Mouse (Mus musculus) embryonic facial prominence, embryonic 12.5 days (tissue): ENCODE results near the gene Serhl. TPM values are rescaled to one million over a fixed set of nuclear protein-coding genes. Genes with fewer than 3 reads are reported as not detected.
A peak's percentile ranks its signal among the peaks of the same experiment; 100 is the strongest.

ENCODE experiments used
- ATAC-seq: fragments of 200-750 bp; cut with Nextera tagmentation; 2 replicates; pipeline ENCODE4 v1.8.0; 2017; ENCODE audit not compliant: insufficient number of reproducible peaks, insufficient read depth, low FRiP score, low TSS enrichment
- H3K27ac ChIP-seq: fragments of 300-500 bp; sonication (generic); 2 replicates; pipeline ENCODE4 v1.5.1; 2016; ENCODE audit warnings: mild to moderate bottlenecking
- H3K27me3 ChIP-seq: fragments of 300-500 bp; sonication (generic); 2 replicates; pipeline ENCODE4 v1.6.1; 2016; ENCODE audit warnings: mild to moderate bottlenecking, moderate library complexity
- H3K36me3 ChIP-seq: fragments of 300-500 bp; sonication (generic); 2 replicates; pipeline ENCODE4 v1.6.1; 2016; ENCODE audit warnings: mild to moderate bottlenecking
- H3K4me1 ChIP-seq: fragments of 300-500 bp; sonication (generic); 2 replicates; pipeline ENCODE4 v1.6.1; 2016
- H3K4me2 ChIP-seq: fragments of 300-500 bp; sonication (generic); replicated peaks from 2 replicates; pipeline ENCODE4 v1.6.1; 2016; ENCODE audit warnings: mild to moderate bottlenecking, moderate library complexity
- H3K4me3 ChIP-seq: fragments of 300-500 bp; sonication (generic); 2 replicates; pipeline ENCODE4 v1.5.1; 2016; ENCODE audit warnings: mild to moderate bottlenecking
- H3K9ac ChIP-seq: fragments of 300-500 bp; sonication (generic); 2 replicates; pipeline ENCODE4 v1.6.1; 2016; ENCODE audit warnings: mild to moderate bottlenecking, moderate library complexity
- H3K9me3 ChIP-seq: fragments of 300-500 bp; sonication (generic); 2 replicates; pipeline ENCODE4 v1.6.1; 2016; ENCODE audit warnings: mild to moderate bottlenecking, moderate library complexity
- WGBS: fragments of 180-500 bp; shearing (Covaris S2); methylation state at CpG from one replicate; pipeline ENCODE4 v1.1.7; 2016; 5-methylcytosine and 5-hydroxymethylcytosine counted together
- polyA plus RNA-seq: library from polyadenylated mRNA; unstranded; fragments of >200 nt; fragmentation: Nextera tagmentation; extraction: Ambion mirVana; gene quantifications from 2 replicates; pipeline ENCODE4 v1.2.1, GENCODE M21; 2016

Serhl gene
- polyA plus RNA-seq, 1 experiment from 2014 or later, result 56.2 TPM

DNA sequence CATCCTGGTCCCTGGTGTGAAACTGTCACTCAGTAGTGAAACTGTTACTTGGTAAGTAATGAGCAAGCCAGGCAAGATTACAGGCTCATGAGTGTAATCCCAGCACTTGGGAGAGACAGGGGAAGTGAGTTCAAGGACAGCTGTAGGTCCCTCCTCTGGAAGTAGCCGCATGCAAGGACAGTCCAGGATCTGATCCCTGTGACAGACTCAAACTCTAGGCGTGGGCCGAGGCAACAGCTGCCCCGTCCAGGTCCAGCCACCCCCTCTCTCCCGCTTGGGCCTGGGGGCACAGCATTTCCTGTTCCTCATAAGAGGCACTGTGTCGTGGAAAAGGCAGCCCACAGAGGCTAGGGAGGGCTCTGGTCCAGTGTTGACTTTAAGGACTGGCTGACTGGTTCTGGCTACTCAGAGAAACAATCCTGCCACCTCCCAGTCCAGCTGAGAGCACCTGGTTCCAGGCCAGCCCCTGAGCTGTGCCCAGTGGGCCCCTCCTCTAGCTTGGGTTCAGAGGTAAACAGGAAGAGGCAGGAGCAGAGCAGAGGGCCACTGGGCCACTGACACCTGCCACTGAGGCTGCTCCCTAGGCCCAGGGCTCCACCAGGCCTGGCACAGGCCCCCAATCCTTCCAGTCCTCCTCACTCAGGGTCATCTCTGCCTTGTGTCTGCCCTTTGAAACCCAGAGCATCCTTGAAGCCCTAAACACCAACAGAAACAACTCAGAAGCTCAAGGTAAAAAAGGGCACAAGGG is 66.5 kb downstream of the Serhl start:
- no peak; the same call in 1 of the 2 replicates for ATAC-seq
- 37% methylated on average over 6 of the region's 6 CpGs for WGBS
- Histone ChIP-seq H3K4me3 (no peak overlapping the region), H3K27me3 (no peaks in the 10 kb centered on the region), H3K4me2 (no peak overlapping the region), H3K9me3 (no peaks in the 10 kb centered on the region), H3K4me1 (no peaks in the 10 kb centered on the region), H3K36me3 (peaks cover 45% of the 10 kb centered on the region), H3K27ac (no peak overlapping the region), H3K9ac (no peak overlapping the region)

DNA sequence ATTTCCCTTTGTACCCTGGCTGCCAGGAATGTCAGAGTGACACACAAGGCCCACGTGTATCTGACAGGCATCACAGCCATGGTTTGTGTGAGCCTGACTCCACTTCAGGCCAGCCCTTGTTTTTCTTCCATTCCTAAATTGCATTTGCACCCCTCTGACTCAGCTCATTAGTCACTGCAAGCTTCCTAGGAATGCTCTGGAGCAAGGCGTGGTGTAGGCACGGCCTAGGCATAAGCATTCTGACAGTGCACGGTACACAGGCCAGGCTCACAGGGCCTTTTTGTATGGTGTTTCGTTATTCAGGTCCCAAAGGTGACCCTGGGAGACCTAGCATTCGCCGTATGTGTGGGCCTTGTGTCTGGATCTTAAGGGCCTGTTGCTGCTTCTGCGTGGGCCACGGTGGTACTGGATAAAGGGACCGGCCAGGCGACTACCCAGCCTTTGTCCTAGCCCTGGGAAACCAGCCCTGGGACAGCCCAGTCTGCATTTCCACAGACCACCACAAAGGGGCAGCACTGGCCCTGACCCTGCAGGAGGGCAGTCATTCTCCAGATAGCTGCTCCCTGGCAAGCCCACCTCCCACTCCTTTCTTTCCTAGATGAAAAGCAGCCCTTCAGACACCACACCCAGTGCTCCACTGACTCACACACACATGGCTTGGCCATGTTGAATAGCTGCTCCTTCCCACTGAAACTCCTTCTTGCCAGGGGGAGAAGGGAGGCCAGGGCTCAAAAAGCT is 67.8 kb downstream of the Serhl start:
- Histone ChIP-seq H3K9me3 (no peaks in the 10 kb centered on the region), H3K27ac (no peak overlapping the region), H3K4me2 (no peak overlapping the region), H3K9ac (no peak overlapping the region), H3K4me1 (peaks cover 7% of the 10 kb centered on the region; the same call in 1 of the 2 replicates), H3K36me3 (peaks cover 58% of the 10 kb centered on the region), H3K4me3 (no peak overlapping the region), H3K27me3 (no peaks in the 10 kb centered on the region)
- ATAC-seq, result no peak
- 71% methylated on average over 11 of the region's 11 CpGs for WGBS

DNA sequence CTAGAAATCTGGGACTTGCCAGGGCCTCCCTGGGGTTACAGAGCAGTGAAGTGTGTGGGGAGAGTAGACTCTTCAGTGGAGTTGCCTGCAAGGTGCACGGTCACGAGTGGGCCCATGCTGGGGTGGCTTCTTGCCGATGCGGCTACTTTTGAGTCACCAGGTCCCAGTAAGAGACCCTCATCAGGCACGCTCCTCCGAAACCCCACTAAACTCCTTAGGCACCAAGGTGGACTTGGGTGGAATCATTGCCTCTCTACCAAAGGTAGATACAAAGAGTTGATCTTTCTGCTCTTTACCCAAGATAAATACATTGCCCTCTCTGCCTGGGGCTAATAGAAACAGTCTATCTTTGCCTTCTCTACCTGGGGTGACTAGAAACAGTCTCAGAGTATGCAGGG is 68.4 kb downstream of the Serhl start:
- no peak for ATAC-seq
- H3K4me2 ChIP-seq, result no peak overlapping the region
- no peaks in the 10 kb centered on the region for H3K27me3 ChIP-seq
- peaks cover 7% of the 10 kb centered on the region; the same call in 1 of the 2 replicates for H3K4me1 ChIP-seq
- 93% methylated on average over 6 of the region's 6 CpGs for WGBS
- H3K9ac ChIP-seq, result no peak overlapping the region
- no peak overlapping the region for H3K27ac ChIP-seq
- H3K4me3 ChIP-seq, result no peak overlapping the region
- no peaks in the 10 kb centered on the region for H3K9me3 ChIP-seq
- peaks cover 60% of the 10 kb centered on the region for H3K36me3 ChIP-seq

DNA sequence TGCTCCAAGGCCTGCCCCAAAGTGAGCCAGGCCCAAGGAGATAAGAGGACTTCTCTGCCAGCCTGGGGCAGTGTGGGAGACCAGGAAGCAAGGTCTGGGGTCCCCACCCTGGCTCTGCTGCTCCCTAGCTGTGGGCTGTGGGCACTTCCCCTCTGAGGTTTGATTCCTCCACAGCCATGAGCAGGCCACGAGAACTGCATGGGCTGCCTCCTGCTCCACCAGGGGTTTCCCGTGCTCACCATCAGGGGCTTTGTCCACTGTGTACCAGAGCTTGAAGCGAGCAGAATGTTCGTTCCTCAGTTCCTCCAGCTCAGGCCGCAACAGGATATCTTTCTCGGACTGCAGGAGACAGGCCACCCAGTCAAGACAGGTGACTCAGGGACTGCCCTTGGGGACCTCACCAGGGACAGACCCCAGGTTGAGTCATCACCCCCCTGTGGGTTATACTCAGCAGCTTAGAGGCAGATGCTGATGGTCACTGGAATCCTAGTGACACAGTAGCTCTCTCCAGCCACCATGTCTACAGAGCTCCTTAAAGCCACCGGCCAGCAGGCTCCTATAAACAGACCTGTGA is 69.4 kb downstream of the Serhl start:
- Histone ChIP-seq H3K9me3 (no peaks in the 10 kb centered on the region), H3K27me3 (no peaks in the 10 kb centered on the region), H3K9ac (no peak overlapping the region), H3K36me3 (peaks cover 64% of the 10 kb centered on the region), H3K4me2 (no peak overlapping the region), H3K27ac (no peak overlapping the region), H3K4me3 (no peak overlapping the region), H3K4me1 (peaks cover 7% of the 10 kb centered on the region; the same call in 1 of the 2 replicates)
- no peak for ATAC-seq
- WGBS, result 87% methylated on average over 7 of the region's 7 CpGs

DNA sequence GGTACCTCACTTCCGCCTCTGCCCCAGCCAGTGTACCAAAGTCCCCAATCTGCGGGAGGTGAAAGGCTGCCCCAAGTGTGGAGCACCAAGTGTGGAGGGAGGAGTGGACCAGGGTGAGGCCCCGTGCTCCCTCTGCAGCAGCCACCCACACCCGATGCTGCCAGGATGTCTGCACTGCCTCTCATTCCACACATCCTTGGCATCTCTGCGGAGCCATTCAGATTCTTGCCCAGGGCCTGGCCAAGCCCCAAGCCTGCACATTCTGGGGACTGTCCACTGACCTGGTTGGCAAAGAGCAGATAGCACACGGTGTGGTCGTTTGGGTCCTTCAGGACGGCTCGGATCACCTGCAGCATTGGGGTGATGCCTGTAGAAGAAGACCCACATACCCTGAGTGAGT is 70.5 kb downstream of the Serhl start:
- peaks cover 62% of the 10 kb centered on the region for H3K36me3 ChIP-seq
- WGBS, result 93% methylated on average over 9 of the region's 9 CpGs
- ATAC-seq, result no peak

DNA sequence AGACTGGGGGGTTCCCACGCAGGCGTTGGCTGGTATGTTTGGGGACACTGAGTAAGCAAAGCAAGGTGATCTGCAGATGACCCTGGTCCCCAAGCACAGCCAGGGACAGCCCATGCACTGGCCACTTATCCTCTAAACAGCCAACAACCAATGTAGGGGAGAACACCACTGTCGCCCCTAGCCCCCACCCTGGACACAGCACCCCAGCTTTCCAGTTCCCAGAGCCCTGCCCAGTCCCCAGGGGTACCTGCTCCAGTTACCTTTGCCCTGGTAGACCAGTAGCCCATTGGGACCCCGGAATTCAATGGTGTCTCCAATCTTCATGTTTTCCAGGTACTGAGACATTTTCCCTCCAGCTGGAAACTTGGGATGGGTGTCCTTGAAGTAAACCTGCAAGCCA is 71.3 kb downstream of the Serhl start:
- WGBS, result 89% methylated on average over 4 of the region's 4 CpGs
- Histone ChIP-seq H3K36me3 (peaks cover 65% of the 10 kb centered on the region), H3K4me1 (peaks cover 11% of the 10 kb centered on the region; the same call in 1 of the 2 replicates), H3K4me2 (no peak overlapping the region), H3K27ac (no peak overlapping the region), H3K4me3 (no peak overlapping the region), H3K27me3 (no peaks in the 10 kb centered on the region), H3K9me3 (no peaks in the 10 kb centered on the region), H3K9ac (no peak overlapping the region)
- no peak for ATAC-seq

More for the DNA sequence above, 70.5 kb downstream of the Serhl start:
- no peak overlapping the region for H3K4me2 ChIP-seq
- H3K27me3 ChIP-seq, result no peaks in the 10 kb centered on the region
- H3K27ac ChIP-seq, result no peak overlapping the region
- H3K4me3 ChIP-seq, result no peak overlapping the region
- peaks cover 8% of the 10 kb centered on the region; the same call in 1 of the 2 replicates for H3K4me1 ChIP-seq
- H3K9ac ChIP-seq, result no peak overlapping the region
- H3K9me3 ChIP-seq, result no peaks in the 10 kb centered on the region

DNA sequence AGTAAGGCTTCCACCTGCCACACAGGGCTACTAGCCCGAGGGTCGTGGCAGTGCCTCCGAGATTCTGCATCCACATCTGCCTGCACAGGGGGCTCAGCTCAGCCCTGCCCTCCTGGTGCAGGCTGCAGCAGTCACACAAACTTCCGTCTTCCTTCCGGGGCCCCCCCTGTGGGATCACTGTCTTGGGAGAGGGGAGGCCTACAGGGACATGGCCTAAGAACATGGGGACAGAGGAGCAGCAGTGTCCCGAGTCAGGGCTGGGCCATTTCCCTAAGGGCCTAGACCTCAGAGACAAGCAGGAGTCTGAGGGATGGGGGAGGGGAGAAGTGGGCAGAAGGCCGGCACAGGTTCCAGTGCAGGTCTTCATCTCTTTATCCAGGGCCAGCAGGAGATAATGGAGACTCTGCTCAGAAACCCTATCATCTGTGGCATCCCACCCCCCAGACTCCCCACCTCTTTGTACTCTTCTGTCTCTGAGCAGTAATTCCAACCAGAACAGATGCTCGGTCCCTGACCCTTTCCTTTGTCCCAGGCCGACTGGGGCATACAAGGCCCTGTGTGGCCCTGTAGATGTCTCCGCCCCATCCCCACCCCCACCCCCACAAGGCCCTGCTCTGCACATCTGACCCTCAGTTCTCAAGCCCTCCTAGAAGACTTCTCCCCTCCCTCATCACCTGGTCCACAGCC is 71.9 kb downstream of the Serhl start:
- H3K36me3 ChIP-seq, result peaks cover 65% of the 10 kb centered on the region
- H3K27ac ChIP-seq, result no peak overlapping the region
- no peaks in the 10 kb centered on the region for H3K9me3 ChIP-seq
- H3K4me1 ChIP-seq, result peaks cover 11% of the 10 kb centered on the region; the same call in 1 of the 2 replicates
- H3K9ac ChIP-seq, result 0 out of 2 replicates have a peak overlapping the region, but pooled peaks have one; percentile 4
- no peak overlapping the region for H3K4me2 ChIP-seq
- H3K4me3 ChIP-seq, result no peak overlapping the region
- no peak for ATAC-seq
- WGBS, result 36% methylated on average over 10 of the region's 10 CpGs
- H3K27me3 ChIP-seq, result no peaks in the 10 kb centered on the region

DNA sequence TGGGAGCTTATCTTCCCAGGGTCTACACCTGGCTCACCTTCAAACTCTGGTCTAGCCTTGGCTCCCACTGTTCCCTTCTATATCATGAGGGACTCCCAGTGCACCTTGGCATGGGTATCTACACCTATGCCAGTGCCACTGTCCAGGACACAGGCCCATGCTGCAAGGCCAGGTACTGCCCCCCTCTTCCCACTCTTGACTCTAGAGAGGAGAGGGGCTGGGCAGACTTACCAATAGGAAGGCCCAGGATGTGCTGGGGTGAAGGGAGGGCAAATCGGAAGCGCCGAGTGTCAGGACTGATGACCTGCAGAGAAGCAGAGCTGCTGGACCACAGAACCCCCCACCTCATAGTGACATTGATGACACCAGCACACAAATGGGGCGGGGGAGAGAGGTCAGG is 72.7 kb downstream of the Serhl start:
- ATAC-seq, result no peak
- H3K4me3 ChIP-seq, result no peak overlapping the region
- no peaks in the 10 kb centered on the region for H3K9me3 ChIP-seq
- H3K9ac ChIP-seq, result no peak overlapping the region
- H3K36me3 ChIP-seq, result peaks cover 60% of the 10 kb centered on the region
- no peaks in the 10 kb centered on the region for H3K27me3 ChIP-seq
- H3K4me2 ChIP-seq, result no peak overlapping the region
- no peak overlapping the region for H3K27ac ChIP-seq
- 86% methylated on average over 4 of the region's 4 CpGs for whole genome bisulfite sequencing
- H3K4me1 ChIP-seq, result peaks cover 11% of the 10 kb centered on the region; the same call in 1 of the 2 replicates

DNA sequence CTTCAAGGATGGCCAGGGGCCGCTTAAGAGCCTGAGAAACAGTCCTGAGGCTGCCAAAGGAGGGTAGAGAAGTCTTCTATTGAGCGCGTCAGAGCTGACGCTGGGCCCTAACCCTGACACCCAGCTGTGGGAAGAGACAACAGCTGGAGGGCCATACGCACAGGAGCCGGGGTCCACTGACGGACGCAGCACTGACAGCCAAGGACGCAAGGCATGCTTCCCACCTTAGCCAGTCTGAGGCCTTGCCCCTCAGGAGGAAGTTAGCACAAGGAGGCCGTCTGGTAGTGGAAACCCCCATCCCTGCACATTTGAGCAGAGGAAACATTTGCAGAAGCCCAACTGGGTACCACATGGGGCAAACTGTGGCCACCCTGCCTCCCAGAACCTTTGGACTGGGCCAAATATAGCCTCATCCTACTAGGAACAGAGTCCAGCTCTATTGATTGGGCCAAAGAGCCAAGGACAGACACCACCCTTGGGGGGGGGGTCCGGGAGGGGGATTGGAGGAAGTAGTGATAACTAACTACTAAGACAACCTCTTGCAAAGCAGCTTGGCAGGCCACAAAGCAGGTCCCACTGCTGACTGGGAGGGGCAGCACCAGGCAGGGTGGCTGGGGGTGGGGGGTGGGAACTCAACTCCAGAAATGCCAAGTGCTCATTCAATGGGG is 73.6 kb downstream of the Serhl start:
- Histone ChIP-seq H3K9ac (no peak overlapping the region), H3K27ac (no peak overlapping the region), H3K4me1 (peaks cover 11% of the 10 kb centered on the region; the same call in 1 of the 2 replicates), H3K4me3 (no peak overlapping the region), H3K9me3 (no peaks in the 10 kb centered on the region), H3K4me2 (no peak overlapping the region), H3K27me3 (no peaks in the 10 kb centered on the region), H3K36me3 (peaks cover 52% of the 10 kb centered on the region)
- 89% methylated on average over 11 of the region's 11 CpGs for WGBS
- no peak for ATAC-seq

DNA sequence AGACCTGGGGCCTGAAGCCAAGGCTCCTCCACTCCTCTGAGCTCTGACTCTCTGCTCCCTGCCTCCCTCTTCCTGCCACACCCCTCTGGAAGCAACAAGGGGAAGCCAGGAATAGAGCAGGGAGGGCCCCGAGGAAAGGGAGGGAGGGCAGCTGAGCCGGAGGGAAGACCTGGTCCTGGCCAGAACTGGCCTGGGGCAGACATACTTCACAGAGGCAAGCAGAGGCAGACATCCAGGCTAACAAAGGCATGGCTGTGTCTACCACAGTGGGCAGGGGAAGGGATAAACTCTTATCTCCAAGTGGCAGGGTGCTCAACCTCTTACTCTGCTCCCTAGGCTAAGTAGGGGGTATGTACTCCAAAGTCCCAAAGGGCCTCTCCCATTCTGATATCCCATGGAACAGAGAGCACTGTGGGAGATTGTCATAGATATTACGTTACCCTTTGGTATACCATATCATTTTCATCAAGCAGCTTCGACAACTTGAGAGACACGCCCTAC is 75.7 kb downstream of the Serhl start:
- Histone ChIP-seq H3K36me3 (peaks cover 32% of the 10 kb centered on the region), H3K9ac (no peak overlapping the region), H3K27ac (no peak overlapping the region), H3K27me3 (no peaks in the 10 kb centered on the region), H3K4me1 (peaks cover 16% of the 10 kb centered on the region; the same call in 1 of the 2 replicates), H3K4me3 (no peak overlapping the region), H3K9me3 (no peaks in the 10 kb centered on the region), H3K4me2 (no peak overlapping the region)
- WGBS, result 62% methylated on average over 5 of the region's 5 CpGs
- no peak for ATAC-seq
